Mouse (Mus musculus) forebrain, embryonic 14.5 days (tissue): Measurements from ENCODE around the gene Lcn11. TPM values are rescaled to one million over a fixed set of nuclear protein-coding genes. Genes with fewer than 3 reads are reported as not detected.
"Not testable (repeated sequence)": the region's sequence is repeated elsewhere in the genome, so short reads cannot be mapped to it uniquely, and the experiment has no call there.

ENCODE experiments used
- ATAC-seq: fragments of 200-750 bp; cut with Nextera tagmentation; 2 replicates; pipeline ENCODE4 v1.8.0; 2017; ENCODE audit warnings: mild to moderate bottlenecking, moderate library complexity
- DNase-seq: peaks from one replicate; pipeline ENCODE4 v3.0.0-alpha.2; 2015; ENCODE audit warnings: low spot score
- H3K27ac ChIP-seq: fragments of 300-500 bp; sonication (generic); 2 replicates; pipeline ENCODE4 v1.5.1; 2014; ENCODE audit warnings: low read depth, mild to moderate bottlenecking, control low read depth, low read length, moderate library complexity
- H3K27me3 ChIP-seq: fragments of 300-500 bp; sonication (generic); replicated peaks from 2 replicates; pipeline ENCODE4 v1.6.1; 2014; ENCODE audit warnings: low read length, control low read depth, mixed read lengths; ENCODE audit not compliant: control insufficient read depth, insufficient read depth
- H3K36me3 ChIP-seq: fragments of 300-500 bp; sonication (generic); 2 replicates; pipeline ENCODE4 v1.6.1; 2014; ENCODE audit warnings: low read length, control low read depth; ENCODE audit not compliant: control insufficient read depth, insufficient read depth
- H3K4me1 ChIP-seq: fragments of 300-500 bp; sonication (generic); 2 replicates; pipeline ENCODE4 v1.6.1; 2014; ENCODE audit warnings: antibody characterized with exemption, low read length, control low read depth; ENCODE audit not compliant: control insufficient read depth, insufficient read depth
- H3K4me2 ChIP-seq: fragments of 300-500 bp; sonication (generic); 2 replicates; pipeline ENCODE4 v1.6.1; 2014; ENCODE audit warnings: mild to moderate bottlenecking, control low read depth, low read length
- H3K4me3 ChIP-seq: fragments of 300-500 bp; sonication (generic); 2 replicates; pipeline ENCODE4 v1.5.1; 2014; ENCODE audit warnings: low read depth, low read length, control low read depth
- H3K9ac ChIP-seq: fragments of 300-500 bp; sonication (generic); 2 replicates; pipeline ENCODE4 v1.6.1; 2014; ENCODE audit warnings: mild to moderate bottlenecking, low read length, control low read depth, moderate library complexity
- H3K9me3 ChIP-seq: fragments of 300-500 bp; sonication (generic); replicated peaks from 2 replicates; pipeline ENCODE4 v1.6.1; 2016; ENCODE audit warnings: low read length, control low read depth, mixed read lengths; ENCODE audit not compliant: control insufficient read depth
- WGBS: fragments of 180-500 bp; shearing (Covaris S2); extraction: QIAGEN DNeasy Blood & Tissue Kit; methylation state at CpG from one replicate; pipeline ENCODE4 v1.1.7; 2014; 5-methylcytosine and 5-hydroxymethylcytosine counted together
- polyA plus RNA-seq: library from polyadenylated mRNA; unstranded; fragments of >200 nt; fragmentation: Nextera tagmentation; extraction: Ambion mirVana; gene quantifications from 2 replicates; pipeline ENCODE4 v1.2.1, GENCODE M21; 2014

Lcn11 gene
- polyA plus RNA-seq, 1 experiment from 2014 or later, result not detected

DNA sequence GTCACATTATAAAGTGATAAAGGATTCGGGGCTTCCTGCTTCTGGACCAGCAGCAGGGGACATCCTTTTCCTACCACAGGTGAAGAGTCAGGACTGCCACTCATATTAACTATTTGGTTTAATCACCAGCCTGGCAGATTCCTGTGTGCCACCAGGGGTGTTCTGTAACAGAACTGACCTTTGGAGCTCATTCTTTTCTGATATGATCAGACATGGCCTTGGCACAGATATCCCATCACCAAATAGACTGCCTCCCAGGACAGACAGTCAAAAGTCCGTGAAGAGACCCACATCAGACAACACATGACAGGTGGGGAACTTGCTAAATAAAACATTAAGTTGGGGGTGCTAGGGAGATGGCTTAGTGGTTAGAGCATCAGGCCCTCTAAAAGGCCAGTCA lies 34.9 kb downstream of the Lcn11 start:
- 73% methylated on average over 2 of the region's 2 CpGs for WGBS
- Histone ChIP-seq H3K9ac (no peak overlapping the region), H3K27me3 (no peaks in the 10 kb centered on the region), H3K9me3 (no peaks in the 10 kb centered on the region), H3K4me3 (no peak overlapping the region), H3K4me2 (no peak overlapping the region), H3K36me3 (no peaks in the 10 kb centered on the region), H3K27ac (no peak overlapping the region), H3K4me1 (no peaks in the 10 kb centered on the region)
- DNase-seq (no peak), ATAC-seq (no peak)

DNA sequence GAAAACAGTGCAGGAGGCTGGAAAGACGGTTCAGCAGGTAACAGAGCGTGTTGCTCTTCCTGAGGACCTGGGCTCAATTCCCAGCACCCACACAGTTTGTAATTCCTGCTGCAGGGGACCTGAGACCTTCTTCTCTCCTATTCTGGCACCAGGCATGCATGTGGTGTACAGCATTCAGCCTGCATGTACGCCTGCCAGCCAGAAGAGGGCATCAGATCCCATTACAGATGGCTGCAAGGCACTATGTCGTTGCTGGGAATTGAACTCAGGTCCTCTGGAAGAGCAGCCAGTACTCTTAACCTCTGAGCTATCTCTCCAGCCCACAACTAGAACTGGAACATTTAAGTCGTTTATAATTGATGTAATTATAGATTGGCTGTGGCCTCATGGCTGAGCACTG lies 36.5 kb downstream of the Lcn11 start:
- DNase-seq, result no peak
- WGBS, result 83% methylated on average over 5 of the region's 5 CpGs

DNA sequence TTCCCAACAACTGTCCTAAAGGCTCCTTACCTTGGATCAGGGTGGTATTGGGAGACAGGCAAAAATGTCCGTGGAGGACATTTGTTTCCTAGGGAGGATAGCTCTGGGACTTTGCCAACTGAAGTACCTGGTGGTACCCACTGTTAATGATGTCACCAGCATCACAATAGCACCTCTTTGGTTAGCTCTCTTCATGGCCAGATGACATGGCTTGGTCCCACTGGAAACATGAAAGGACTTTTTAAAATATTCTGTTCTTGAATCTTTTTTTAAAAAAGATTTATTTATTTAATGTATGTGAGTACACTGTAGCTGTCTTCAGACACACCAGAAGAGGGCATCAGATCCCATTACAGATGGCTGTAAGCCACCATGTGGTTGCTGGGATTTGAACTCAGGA lies 38.9 kb downstream of the Lcn11 start, which contains the start of gene Glt6d1:
Glt6d1 (minus strand) TSS at position 101 of the 400 bp plus-strand sequence.
- 67% methylated on average over 1 of the region's 1 CpGs for WGBS
- not testable (repeated sequence) for H3K4me1 ChIP-seq, H3K36me3 ChIP-seq, H3K27ac ChIP-seq, ATAC-seq, DNase-seq, H3K27me3 ChIP-seq, H3K9ac ChIP-seq, H3K9me3 ChIP-seq, H3K4me3 ChIP-seq, H3K4me2 ChIP-seq

More for the DNA sequence above, 36.5 kb downstream of the Lcn11 start:
- H3K4me2 ChIP-seq, result no peak overlapping the region
- no peak overlapping the region for H3K4me3 ChIP-seq
- no peak for ATAC-seq
- no peaks in the 10 kb centered on the region for H3K36me3 ChIP-seq
- no peak overlapping the region for H3K9ac ChIP-seq
- no peaks in the 10 kb centered on the region for H3K27me3 ChIP-seq
- no peaks in the 10 kb centered on the region for H3K9me3 ChIP-seq
- H3K4me1 ChIP-seq, result no peaks in the 10 kb centered on the region
- no peak overlapping the region for H3K27ac ChIP-seq

GRCm38 (mm10) chr2:25822806-25823205 lies 46.0 kb downstream of the Lcn11 start, which contains the start of gene Lcn9:
Lcn9 (plus strand) TSS chr2:25823153.
- WGBS, result 87% methylated on average over 1 of the region's 1 CpGs
- no peak within 1 kb of the TSS for H3K4me2 ChIP-seq
- no peaks in the 10 kb centered on the region for H3K36me3 ChIP-seq
- DNase-seq, result no peak
- no peaks in the 10 kb centered on the region for H3K27me3 ChIP-seq
- H3K9me3 ChIP-seq, result no peaks in the 10 kb centered on the region
- no peak within 1 kb of the TSS; the same call in 1 of the 2 replicates for H3K9ac ChIP-seq
- no peaks in the 10 kb centered on the region for H3K4me1 ChIP-seq
- no peak within 1 kb of the TSS for H3K27ac ChIP-seq
- ATAC-seq, result no peak
- no peak within 1 kb of the TSS for H3K4me3 ChIP-seq

DNA sequence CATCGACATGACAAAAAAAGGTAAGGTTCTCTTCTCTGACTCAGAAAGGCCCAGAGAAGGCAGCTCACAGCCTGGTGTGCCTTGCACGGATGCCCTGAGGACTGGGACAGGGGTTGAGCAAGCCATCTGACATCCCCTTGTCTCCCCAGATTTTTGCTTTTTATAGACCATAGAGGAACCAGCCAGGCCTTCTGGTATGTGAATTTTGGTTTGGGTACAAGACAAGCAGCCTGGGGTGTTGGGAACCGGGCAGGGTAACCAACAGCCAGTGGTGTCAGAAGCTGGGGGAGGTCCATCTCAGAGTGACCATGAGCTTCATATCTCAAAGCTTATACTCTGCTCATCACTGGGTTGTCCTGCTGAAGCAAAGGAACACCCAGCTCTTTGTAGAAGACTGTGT lies 47.9 kb downstream of the Lcn11 start:
- DNase-seq (no peak), ATAC-seq (no peak)
- Histone ChIP-seq H3K4me2 (no peak overlapping the region), H3K4me3 (no peak overlapping the region), H3K27me3 (no peaks in the 10 kb centered on the region), H3K27ac (no peak overlapping the region), H3K9me3 (no peaks in the 10 kb centered on the region), H3K9ac (no peak overlapping the region), H3K4me1 (no peaks in the 10 kb centered on the region), H3K36me3 (no peaks in the 10 kb centered on the region)
- 85% methylated on average over 3 of the region's 3 CpGs for WGBS

- Histone ChIP-seq H3K27ac (no peak overlapping the region), H3K9me3 (no peaks in the 10 kb centered on the region), H3K27me3 (no peaks in the 10 kb centered on the region), H3K4me1 (no peaks in the 10 kb centered on the region), H3K36me3 (no peaks in the 10 kb centered on the region), H3K9ac (no peak overlapping the region), H3K4me3 (no peak overlapping the region), H3K4me2 (no peak overlapping the region)
- DNase-seq (no peak), ATAC-seq (no peak)
- 79% methylated on average over 8 of the region's 8 CpGs for WGBS
These were observed 51.6 kb downstream of the Lcn11 start for GRCm38 (mm10) chr2:25828344-25828947.

Other genes starting within 250 kb of the Lcn11 start
- gene Traf2, start 230.1 kb upstream of the Lcn11 start, polyA plus RNA-seq, result 26.7 and 29.4 TPM in 2 replicates
- 369 and 370 TPM in 2 replicates for gene Edf1, start 219.2 kb upstream of the Lcn11 start, polyA plus RNA-seq
- gene Mamdc4, start 202.2 kb upstream of the Lcn11 start, polyA plus RNA-seq, result 0.84 and 2.2 TPM in 2 replicates
- gene Phpt1, start 201.8 kb upstream of the Lcn11 start, polyA plus RNA-seq, result 168 and 216 TPM in 2 replicates
- 2.2 and 4.2 TPM in 2 replicates for gene Ajm1, start 195.3 kb upstream of the Lcn11 start, polyA plus RNA-seq
- gene Rabl6, start 168.5 kb upstream of the Lcn11 start, polyA plus RNA-seq, result 47.9 and 55.0 TPM in 2 replicates
- 0.18 and 0.30 TPM in 2 replicates for gene Ccdc183, start 159.3 kb upstream of the Lcn11 start, polyA plus RNA-seq
- 27.9 and 32.8 TPM in 2 replicates for gene Tmem141, start 155.0 kb upstream of the Lcn11 start, polyA plus RNA-seq
- 2.0 and 3.7 TPM in 2 replicates for gene Fcna, start 149.0 kb upstream of the Lcn11 start, polyA plus RNA-seq
- gene Lcn8, start 123.9 kb upstream of the Lcn11 start, polyA plus RNA-seq, result not detected in 2 replicates
- gene Lcn5, start 119.1 kb upstream of the Lcn11 start, polyA plus RNA-seq, result not detected in 2 replicates
- gene Lcn6, start 100.2 kb upstream of the Lcn11 start, polyA plus RNA-seq, result not detected in 2 replicates
- not detected in 2 replicates for gene Lcn10, start 94.3 kb upstream of the Lcn11 start, polyA plus RNA-seq
- not detected in 2 replicates for gene Obp2a, start 77.0 kb upstream of the Lcn11 start, polyA plus RNA-seq
- 86.4 and 108 TPM in 2 replicates for gene Bmyc, start 70.3 kb upstream of the Lcn11 start, polyA plus RNA-seq
- gene Obp2b, start 40.0 kb upstream of the Lcn11 start, polyA plus RNA-seq, result not detected in 2 replicates
- not detected in 2 replicates for gene Lcn3, start 11.4 kb upstream of the Lcn11 start, polyA plus RNA-seq
- not detected in 2 replicates for gene Gm13539, start 5.2 kb downstream of the Lcn11 start, polyA plus RNA-seq
- gene Glt6d1, start 38.8 kb downstream of the Lcn11 start, polyA plus RNA-seq, result not detected in 2 replicates
- not detected in 2 replicates for gene Lcn9, start 46.1 kb downstream of the Lcn11 start, polyA plus RNA-seq
- not detected in 2 replicates for gene Sohlh1, start 70.2 kb downstream of the Lcn11 start, polyA plus RNA-seq
- 3.3 and 5.3 TPM in 2 replicates for gene Kcnt1, start 86.7 kb downstream of the Lcn11 start, polyA plus RNA-seq
- 30.9 and 61.3 TPM in 2 replicates for gene Camsap1, start 206.3 kb downstream of the Lcn11 start, polyA plus RNA-seq
- gene Ubac1, start 244.7 kb downstream of the Lcn11 start, polyA plus RNA-seq, result 107 and 121 TPM in 2 replicates